Comparison of ENCODE assay signal across 8 mouse cellular contexts in genomic region chr2:147085072-147085870, GRCm38 (mm10). TPM values are rescaled to one million over a fixed set of nuclear protein-coding genes. Genes with fewer than 3 reads are reported as not detected.
DNase-seq lines count a peak whose midpoint lies in the region; ATAC-seq lines count a peak whose summit lies in the region.

Nkx2-4 (minus strand) TSS chr2:147085445.

- intact Hi-C loops in left cerebral cortex, postnatal 36 days (cut with DNase I): loop anchor here (5.0 kb wide), 3 partner anchors 248 to 957 kb away; partner anchors contain the start of gene Pax1

- DNase-seq in cerebellum, postnatal 10 days: peak; percentile 18 to 28
- DNase-seq in cerebellum, adult 18-20 months: no peak
- DNase-seq in ES-CJ7 (ENCODE audit: low read depth, low spot score): peak; percentile 42
- DNase-seq in kidney, postnatal 4 days: peak; percentile 24 to 26
- DNase-seq in neural tube, embryonic 10.5 days (ENCODE audit: extremely low spot score, low spot score): peak; percentile 67
- no peak for DNase-seq in left cerebral cortex, postnatal 36 days (ENCODE audit: low spot score in 2 of 2)

- H3K36me3 ChIP-seq in forebrain, embryonic 16.5 days (ENCODE audit: control insufficient read depth, insufficient read depth): no peaks in the 10 kb centered on the region

- peak within 1 kb of the TSS; percentile 40 for H3K4me2 ChIP-seq in forebrain, embryonic 16.5 days (ENCODE audit: low read length)

- peak within 1 kb of the TSS; percentile 31 for H3K4me3 ChIP-seq in forebrain, embryonic 16.5 days (replicated peaks; ENCODE audit: low read length)

- H3K9ac ChIP-seq in forebrain, embryonic 16.5 days (replicated peaks; ENCODE audit: low read depth, low read length): no peak within 1 kb of the TSS

- H3K4me1 ChIP-seq in forebrain, embryonic 16.5 days (replicated peaks; ENCODE audit: control insufficient read depth, insufficient read depth, low read length): peaks cover 18% of the 10 kb centered on the region

- ATAC-seq in forebrain, embryonic 16.5 days: peak; percentile 40
- no peak for ATAC-seq in megakaryocyte-erythroid progenitor cell, adult 5-6 weeks (replicated peaks; ENCODE audit: low FRiP score, low TSS enrichment, poor library complexity, severe bottlenecking)

- H3K9me3 ChIP-seq in forebrain, embryonic 16.5 days (ENCODE audit: control insufficient read depth, low read length): no peaks in the 10 kb centered on the region

- H3K27me3 ChIP-seq in forebrain, embryonic 16.5 days (replicated peaks; ENCODE audit: control insufficient read depth, insufficient read depth, low read length): peaks cover 51% of the 10 kb centered on the region

- no peak within 1 kb of the TSS for H3K27ac ChIP-seq in forebrain, embryonic 16.5 days (ENCODE audit: low read length)

- WGBS in forebrain, embryonic 16.5 days: 1% methylated on average over 70 of the region's 82 CpGs

RNA-seq across cellular contexts. Expression of gene Nkx2-4, which starts in this region (rescaled TPM):
- 0.11 TPM in 1 of 2 replicates, not detected in the other for polyA plus RNA-seq in forebrain, embryonic 16.5 days (2015; fragmentation: Nextera tagmentation; extraction: Ambion mirVana)
- not detected for total RNA-seq in left cerebral cortex, postnatal 36 days (2021)
- total RNA-seq in megakaryocyte-erythroid progenitor cell, adult 5-6 weeks (2014; fragmentation: Nextera tagmentation): not detected in 2 replicates
- not detected in 2 replicates for total RNA-seq in megakaryocyte-erythroid progenitor cell, adult 5-6 weeks (2017)

Comparison
In these comparisons a context has a peak if more than half of its experiments do, and no peak if none do; other contexts are left out.
1. DNase-seq: peak in cerebellum, postnatal 10 days (2 of 2), ES-CJ7 (single experiment), kidney, postnatal 4 days (2 of 2) and neural tube, embryonic 10.5 days (single experiment); none in cerebellum, adult 18-20 months (0 of 2) and left cerebral cortex, postnatal 36 days (0 of 2).
2. Peak in ATAC-seq, H3K4me3 ChIP-seq and H3K4me2 ChIP-seq in forebrain, embryonic 16.5 days; RNA of the gene not detected or under 1 TPM.